Mouse (Mus musculus) liver, embryonic 14.5 days (tissue): Measurements from ENCODE around the gene Gse1.

Source experiments
- CTCF ChIP-seq: IDR thresholded peaks from 2 replicates; pipeline ENCODE4 v1.5.1; 2016; ENCODE audit warnings: antibody characterized with exemption, low read depth, control low read depth
- EP300 ChIP-seq: IDR thresholded peaks from 2 replicates; pipeline ENCODE4 v1.6.1; 2016; ENCODE audit warnings: antibody characterized with exemption, low read depth

DNA sequence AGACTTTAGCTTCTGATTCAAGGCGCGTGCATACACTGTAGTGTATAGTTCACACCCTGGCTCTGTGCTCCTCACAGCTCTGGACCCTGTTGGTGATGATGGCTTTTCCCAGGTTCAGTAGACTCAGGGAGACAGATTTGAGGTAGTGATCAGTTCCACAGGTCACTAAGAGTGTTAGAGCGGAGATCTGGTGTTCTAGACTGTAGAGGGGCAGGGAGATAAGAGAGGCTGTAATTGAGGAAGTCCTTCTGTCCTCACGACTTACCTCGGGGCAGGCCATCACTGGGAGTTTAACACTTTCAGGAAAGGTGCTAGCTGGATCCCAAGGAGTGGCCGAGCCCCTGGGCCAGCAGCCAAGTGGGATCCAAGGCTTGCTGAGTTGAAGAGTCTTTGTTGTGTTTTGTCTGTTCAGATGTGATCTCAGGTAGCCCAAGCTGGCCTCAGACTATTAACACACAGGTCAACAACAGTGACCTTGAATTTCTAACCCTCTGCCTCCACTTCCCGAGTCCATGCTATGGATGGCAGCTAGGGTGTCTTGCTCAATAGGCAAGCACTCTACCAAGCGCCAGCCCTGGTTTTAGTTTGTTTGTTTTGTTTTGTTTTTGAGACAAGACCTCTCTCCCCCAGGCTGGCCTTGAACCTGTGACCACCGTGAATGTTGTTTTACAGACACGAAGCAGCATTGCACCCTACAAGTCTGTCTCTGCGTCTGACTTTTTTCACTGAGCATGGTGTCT is 246.4 kb downstream of the Gse1 start:
- no peak for TF ChIP-seq CTCF
- TF ChIP-seq EP300: no peak
